Mouse (Mus musculus): ENCODE data around the gene Cbfa2t3. TPM values are rescaled to one million over a fixed set of nuclear protein-coding genes. Genes with fewer than 3 reads are reported as not detected.

The Cbfa2t3 gene
- total RNA-seq, 2 experiments from 2014 or later: 19.5 to 23.2 TPM

DNA sequence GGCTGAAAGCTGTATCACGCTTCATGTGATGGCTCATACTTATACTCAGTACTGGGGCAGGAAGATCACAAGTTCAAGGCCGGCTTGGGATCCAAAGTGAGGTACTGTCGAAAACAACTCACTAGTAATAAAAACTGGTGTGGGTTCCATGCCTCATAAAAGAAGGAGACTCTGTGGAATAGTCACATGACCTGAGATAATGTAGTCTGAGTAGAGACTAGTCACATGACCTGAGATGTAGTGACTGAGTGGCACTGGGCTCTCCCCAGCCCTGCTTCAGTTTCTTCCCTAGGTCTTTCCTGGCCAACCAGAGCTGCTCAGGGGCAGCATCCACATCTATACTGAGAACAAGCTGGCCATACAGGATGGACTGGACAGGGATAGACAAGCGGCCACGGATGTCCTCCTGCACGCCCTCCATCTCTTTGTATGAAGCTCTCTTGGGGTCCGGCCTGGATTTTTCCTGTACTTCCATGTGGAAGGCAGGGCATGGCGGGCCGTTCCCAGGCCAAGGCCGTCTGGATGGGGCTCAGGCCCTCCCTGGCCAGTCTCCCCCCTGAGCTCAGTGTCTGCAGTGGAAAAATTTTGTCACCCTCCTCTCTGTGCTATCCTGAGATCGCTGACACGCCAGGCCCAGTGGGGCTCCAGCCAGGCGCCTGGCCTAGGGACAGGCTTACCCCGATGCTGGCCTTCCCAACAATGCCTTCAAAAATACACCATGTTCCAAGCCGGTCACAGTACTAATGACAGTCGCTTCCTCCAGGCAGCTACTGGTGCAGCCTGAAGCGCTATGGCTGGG lies 74.9 kb downstream of the Cbfa2t3 start:
- intact Hi-C loops (cut with DNase I; ENCODE audit: low total_unique reads): loop anchor here (5.0 kb wide), 1 partner anchor 53 kb away; no protein-coding TSS in a partner anchor
- peak; percentile 54 for DNase-seq

DNA sequence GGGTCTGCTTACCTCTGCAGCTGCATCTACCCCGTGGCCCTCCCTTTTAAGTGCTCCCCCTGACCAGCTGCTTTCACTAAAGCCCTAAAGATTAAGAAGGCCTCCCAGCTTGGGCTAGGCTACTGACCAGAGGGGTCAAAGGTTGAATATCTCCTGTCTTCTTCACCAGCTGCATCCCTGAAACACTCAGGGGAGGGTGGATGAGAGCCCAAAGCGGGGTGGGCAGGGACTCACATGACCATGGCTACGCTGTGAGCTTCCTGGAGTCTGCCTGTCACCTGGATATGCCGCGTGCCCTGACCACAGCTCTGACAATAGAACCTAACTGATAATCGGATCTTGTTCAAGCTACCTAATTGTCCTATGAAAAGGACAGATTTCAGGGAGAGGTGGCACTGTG lies 76.2 kb downstream of the Cbfa2t3 start, which contains the start of gene Pabpn1l:
Pabpn1l (minus strand) TSS at position 13 of the 400 bp plus-strand sequence.
- intact Hi-C loops (cut with DNase I; ENCODE audit: low total_unique reads): loop anchor here (5.0 kb wide), 1 partner anchor 55 kb away; no protein-coding TSS in a partner anchor
- no peak for DNase-seq

DNA sequence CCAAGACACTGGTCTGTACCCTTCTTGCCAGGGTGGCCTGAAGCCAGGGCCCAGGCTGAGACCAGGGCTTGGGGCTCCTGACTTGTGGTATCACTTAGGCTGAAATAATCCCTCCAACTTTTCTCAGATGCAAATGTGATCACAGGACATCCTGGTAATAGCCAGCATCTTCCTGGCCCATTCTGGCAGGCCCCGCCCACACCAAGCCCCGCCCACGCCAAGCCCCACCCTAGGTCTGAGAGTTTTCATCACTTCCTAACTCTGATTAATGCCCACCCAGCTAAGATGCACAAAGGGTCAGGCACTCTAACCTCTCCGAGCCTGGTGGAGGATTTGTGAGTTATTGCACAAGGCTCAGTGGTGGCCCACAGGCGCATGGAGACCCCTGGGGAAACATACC lies 78.5 kb downstream of the Cbfa2t3 start:
- intact Hi-C loops (cut with DNase I; ENCODE audit: low total_unique reads): loop anchor here (2.0 to 5.0 kb wide), 2 partner anchors 57 to 212 kb away; no protein-coding TSS in a partner anchor
- DNase-seq: no peak

DNA sequence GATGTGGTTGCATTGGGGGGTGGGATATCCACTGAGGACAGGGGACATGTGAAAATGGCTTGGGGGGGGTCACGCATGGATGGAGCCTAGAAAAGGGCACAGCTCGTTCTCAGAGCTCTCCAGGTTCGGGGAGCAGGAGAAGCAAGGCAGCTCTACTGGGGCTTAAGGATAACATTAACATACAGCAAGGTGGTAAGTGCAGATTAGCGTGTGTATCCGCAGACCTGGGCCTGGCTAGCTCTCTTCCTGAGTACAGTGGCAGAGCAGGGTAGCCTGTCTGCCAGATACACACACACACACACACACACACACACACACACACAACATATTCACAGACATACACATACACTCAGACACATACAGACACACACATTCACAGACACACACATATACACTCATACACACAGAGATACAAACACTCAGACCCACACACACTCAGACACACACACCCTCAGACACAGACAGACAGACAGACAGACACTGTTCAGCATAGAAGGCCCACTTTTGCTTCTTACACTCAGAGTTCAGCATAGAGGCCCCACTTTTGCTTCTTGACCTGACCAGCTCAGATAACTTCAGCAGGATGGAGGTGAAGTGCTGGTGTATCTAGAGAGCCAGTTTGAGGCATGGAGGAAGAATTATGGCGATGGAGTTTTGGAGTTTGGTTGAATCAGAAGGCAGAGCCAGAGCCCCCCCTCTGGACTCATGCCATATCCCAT lies 80.1 kb downstream of the Cbfa2t3 start:
- intact Hi-C loops (cut with DNase I; ENCODE audit: low total_unique reads): no loop called here
- DNase-seq: no peak

DNA sequence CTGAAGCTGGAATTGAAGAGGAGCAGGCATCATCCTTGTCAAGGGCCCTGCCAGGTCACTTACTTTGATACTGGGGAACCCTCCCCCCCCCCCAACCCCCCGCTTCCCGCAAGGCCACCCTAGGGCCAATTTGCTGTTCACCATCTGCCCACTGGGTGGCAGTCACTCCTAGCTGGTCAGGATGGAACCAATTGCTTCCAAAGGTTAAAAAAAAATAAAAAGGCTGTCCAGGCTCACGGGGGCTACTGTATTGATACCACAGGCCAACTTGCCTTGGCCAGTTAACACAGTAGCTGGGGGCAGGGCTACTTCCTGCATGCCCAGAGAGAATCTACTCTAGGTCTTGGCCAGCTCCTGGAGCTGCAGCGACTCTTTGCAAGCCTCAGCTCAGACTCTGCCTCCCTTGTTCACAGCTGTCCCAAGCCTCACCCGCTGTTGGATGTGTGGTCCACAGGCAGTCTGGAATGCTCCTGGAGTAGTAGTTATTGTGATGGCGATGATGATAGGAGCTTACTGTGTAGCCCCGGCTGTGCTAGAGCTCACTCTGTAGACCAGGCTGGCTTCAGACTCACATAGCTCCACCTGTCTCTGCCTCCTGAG lies 80.9 kb downstream of the Cbfa2t3 start:
- intact Hi-C loops (cut with DNase I; ENCODE audit: low total_unique reads): no loop called here
- peak; percentile 87 for DNase-seq

DNA sequence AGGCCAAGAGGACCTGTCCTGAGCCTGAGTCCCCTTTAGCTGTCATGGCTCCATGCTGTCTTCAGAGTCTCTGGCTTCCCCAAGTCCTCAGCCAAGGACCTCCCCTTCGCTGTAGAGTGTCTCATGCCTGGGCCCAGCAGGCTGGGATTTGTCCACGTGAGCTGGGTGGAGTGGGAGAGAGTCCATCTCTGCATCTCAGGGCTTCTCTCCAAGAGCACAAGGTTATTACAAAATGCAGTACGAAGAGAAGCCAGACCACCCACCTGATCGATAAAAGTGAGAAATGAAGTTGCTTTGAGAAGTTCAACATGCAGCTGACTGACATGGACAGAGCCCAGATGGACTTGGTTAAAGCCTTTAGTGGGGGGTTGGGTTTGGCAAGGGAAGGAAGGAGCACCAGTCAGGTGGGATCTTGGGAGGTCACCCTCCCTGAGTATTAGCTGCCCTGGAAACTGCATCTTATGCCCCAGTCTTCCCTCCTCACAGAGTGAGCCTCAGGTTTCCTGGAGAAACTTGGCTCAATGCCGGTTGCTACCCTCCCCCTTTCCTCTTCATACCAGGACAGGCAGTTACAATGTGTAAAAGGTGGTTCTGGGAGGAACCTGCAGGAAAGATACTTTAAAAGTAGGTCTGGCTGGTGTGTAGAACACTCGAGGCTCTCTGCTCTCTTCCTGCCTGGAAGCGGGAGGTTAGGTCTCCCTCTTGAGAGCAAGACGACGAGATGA lies 82.6 kb downstream of the Cbfa2t3 start:
- DNase-seq: peak; percentile 44
- intact Hi-C loops (cut with DNase I; ENCODE audit: low total_unique reads): no loop called here

DNA sequence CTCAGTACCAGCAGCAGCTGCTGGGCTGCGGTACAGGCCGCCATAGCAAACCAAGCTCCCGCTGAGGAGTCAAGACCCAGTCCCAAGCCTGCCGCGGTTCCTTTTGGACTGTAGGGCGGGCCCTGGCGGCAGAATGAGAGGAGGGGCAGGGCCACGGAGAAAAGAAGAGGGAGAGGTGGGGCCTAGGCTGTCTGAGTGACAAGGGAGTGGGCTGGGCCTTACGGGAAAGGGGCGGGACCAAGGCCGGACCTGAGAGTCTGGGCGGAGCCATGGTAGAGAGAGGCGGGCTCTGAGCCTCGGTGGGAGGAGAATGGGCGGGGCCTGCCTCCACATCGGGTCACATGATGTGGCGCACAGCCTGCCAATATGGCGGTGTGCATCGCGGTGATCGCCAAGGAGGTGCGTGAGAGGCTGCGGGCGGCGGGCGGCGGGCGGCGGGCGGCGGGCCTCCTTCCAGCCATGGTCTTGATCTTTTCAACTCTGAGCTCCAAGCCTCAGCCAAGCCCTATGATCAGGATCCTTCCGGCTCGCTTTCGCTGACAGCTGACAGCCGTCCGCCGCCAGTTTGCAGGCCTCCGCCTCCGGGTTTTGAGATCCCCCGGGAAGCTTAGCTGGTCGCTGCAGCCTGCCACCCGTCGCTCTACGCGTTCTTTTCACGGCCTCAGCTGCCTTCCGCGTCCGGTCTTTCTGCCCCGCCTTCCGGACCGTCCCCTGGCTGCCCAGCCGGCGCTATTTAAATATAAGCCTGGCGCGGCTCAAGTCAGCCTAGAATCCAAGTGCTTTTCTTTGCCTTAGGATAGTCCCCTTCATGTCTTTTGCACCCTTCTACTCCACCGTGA lies 87.4 kb downstream of the Cbfa2t3 start, which contains the start of the genes Galns and Trappc2l:
Galns (minus strand) TSS at position 169 of the 839 bp plus-strand sequence.
Trappc2l (plus strand) TSS at position 346 of the 839 bp plus-strand sequence.
- intact Hi-C loops (cut with DNase I; ENCODE audit: low total_unique reads): no loop called here
- DNase-seq: peak; percentile 95

DNA sequence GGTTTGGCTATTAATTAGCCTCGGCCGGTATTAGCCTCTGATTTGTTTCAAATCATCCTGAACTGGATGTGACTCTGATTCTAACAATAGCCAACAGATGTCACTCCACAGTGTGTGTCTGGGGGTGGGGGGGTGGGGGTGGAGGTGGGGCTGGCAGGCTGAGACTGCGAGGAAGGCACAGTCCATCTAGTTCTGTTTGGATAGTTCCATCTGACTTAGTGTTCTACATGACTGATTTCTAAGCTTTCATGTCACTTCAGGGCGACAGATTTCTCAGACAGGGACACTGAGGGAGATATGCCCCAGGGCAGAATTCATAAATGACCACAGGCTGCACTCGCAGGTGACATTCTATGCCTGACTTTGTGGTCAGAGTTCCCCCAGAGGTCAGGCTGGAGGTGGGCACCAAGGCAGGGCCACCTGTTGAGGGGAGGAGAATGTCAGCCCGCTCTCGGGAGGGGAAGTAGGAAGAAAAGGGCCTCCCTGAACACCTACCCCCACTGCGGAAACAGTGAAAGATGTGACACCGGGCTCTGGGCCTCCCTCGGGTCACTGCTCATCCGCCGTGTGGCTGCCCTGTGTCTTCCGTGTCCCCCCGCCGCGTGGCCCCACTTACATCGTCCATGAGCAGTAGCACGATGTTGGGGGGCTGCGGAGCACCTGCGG lies 88.2 kb downstream of the Cbfa2t3 start:
- intact Hi-C loops (cut with DNase I; ENCODE audit: low total_unique reads): no loop called here
- no peak for DNase-seq

DNA sequence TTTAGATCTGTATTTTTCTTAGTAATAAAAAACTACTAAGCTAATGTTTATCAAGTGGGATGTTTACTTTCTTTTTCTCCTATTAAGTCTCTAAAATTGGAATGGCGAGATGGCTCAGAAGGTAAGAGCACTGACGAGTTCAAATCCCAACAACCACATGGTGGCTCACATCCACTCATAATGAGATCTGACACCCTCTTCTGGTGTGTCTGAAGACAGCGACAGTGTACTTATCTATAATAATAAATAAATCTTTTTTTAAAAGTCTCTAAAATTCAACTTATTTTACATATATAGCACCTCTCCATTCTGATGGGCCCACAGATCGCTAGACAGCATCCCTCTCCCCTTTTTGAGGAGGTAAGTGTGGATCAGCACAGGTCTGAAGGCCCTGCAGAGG lies 88.7 kb downstream of the Cbfa2t3 start:
- intact Hi-C loops (cut with DNase I; ENCODE audit: low total_unique reads): no loop called here
- no peak for DNase-seq

DNA sequence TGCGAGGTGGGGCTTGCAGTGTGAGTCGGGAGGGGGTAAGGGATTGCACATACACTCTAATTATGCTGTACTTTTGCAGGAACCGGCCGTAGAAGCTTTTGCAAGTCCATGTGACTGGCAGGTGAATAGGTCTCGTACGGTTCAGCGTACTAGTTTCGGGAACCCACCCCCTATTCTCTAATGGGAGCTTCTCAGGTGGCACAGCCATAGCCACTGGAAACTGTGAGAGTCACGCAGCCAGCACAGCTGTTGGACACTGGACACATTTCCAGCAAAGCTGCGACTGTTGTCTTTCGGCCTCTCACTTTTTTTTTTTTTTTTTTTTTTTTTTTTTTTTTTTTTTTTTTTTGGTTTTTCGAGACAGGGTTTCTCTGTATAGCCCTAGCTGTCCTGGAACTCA lies 92.1 kb downstream of the Cbfa2t3 start:
- intact Hi-C loops (cut with DNase I; ENCODE audit: low total_unique reads): no loop called here
- no peak for DNase-seq

DNA sequence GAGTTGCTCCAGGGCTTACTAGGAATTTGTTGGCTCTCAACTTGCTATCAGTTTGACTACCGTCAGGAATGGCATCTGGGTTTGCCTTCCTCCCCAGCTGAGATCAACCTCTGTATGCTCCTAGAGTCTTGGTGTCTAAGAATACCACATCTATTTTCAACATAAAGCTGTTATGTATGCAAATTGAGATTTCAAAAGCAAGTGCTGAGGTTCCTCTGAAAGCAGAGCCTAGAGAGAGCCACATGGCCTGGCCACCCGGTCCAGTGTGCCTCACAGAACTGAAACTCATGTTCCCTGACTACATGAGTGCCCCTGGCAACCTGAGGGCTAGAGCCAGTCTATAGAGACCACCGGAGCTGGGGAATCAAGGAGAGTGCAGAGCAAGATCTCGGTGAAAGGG lies 93.5 kb downstream of the Cbfa2t3 start:
- intact Hi-C loops (cut with DNase I; ENCODE audit: low total_unique reads): no loop called here
- DNase-seq: no peak

DNA sequence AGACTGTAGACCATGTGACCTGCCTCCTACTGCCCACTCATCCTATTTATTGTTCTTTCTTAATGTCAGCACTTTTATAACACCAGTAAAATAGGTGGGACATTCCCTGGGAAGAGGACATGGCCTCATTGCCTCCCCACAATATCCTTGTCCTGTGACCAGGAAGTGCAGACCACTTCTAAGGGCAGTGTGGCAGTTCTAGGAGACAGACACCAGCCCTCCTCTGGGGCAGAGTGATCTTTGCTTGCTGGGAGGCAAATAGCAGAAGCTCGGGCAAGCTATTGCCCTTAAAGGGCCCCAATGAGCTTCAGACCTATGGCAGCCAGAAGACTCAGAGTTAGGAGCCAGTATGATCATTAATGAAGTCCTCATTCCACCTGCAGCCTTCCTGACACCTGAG lies 94.3 kb downstream of the Cbfa2t3 start:
- intact Hi-C loops (cut with DNase I; ENCODE audit: low total_unique reads): no loop called here
- no peak for DNase-seq

DNA sequence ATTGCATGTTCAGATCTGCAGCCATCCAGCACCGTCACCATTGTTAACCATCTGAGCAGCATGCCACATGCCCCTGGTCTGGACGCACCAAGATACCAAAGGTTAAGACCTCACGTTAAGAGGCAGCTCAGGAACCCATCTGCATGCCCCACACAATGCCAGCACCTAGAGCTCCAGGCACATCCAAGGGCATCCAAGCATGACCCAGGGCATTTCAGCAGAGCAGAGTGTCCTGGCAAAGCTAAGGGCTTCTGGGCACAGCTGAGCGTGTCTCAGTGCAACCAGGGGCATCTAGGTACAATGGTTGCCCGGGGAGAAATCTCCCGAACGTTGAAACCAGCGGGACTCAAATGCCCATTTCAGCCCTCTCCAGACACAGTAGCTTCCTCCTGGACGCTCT lies 98.2 kb downstream of the Cbfa2t3 start:
- no peak for DNase-seq
- intact Hi-C loops (cut with DNase I; ENCODE audit: low total_unique reads): no loop called here

DNA sequence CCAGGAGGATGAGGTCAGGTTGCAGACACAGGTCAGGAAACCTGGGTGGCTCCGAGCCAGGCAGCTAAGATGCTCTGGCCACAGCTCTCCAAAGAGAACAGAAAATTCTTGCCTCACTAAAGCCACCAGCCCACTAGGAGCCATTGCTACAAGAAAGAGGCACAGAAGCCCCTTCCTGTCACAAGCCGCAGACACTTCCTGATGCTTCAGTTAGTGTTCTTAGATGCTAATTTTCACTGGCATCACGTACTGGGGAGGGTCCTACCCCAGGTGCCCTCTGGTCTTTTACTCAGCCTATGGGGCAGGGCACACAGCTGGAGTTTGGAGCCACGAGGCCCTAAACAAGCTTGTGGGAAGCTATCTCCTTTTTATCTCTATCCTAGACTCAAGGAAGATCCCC lies 102.9 kb downstream of the Cbfa2t3 start:
- no peak for DNase-seq
- intact Hi-C loops (cut with DNase I; ENCODE audit: low total_unique reads): no loop called here

DNA sequence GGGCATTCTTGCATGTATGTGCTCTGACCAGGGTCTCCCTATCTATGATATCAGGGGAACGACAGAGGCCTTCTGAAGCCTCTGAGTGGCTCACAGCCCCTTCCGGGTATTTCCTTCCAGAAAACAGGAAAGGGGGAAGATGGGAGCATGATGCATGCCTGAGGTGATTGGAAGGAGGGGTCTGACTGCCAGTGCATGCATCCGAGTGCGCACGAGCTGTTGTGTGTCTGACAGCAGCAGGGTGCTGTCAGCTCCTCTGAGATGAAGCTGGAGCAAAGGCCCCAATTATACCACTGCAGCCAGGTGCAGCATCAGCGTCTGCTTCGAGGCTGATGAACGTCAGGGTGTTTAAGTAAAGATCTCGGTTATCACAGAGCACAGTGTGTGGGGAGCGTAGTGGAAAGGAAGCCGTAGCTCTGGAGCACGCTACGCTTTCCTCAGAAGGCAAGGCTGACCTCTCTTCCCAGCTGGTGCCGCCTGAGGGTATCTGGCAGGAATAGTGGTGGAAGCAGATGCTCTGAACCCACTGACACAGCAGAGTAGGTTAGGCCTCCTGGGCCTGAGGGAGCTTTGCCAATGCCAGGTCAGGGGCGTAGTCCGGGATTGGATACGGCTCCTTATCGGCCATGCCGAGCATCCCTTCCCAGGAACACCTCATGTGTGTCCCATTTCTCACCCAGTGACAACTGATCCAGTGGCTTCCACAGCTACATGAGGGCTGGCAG lies 105.0 kb downstream of the Cbfa2t3 start:
- DNase-seq: no peak
- intact Hi-C loops (cut with DNase I; ENCODE audit: low total_unique reads): no loop called here

DNA sequence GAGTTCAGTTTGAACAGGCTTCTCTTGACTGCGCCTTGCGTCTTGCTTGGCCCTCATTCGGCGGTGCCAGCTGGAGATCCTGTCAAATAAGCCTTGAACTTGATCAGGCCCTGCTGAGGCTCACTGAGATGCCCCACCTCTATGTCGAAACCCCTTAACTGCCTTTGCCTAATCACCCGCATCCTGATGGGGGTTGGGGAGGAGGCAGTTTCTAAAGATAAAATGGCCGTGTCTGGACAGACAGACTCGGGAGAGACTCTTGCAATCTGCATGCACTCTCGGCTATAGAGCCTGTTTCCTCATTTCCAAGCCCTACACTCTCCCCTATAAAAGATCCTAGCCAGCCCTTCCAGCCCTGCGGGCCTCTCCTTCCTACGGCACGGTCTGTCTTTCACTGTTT lies 105.7 kb downstream of the Cbfa2t3 start:
- intact Hi-C loops (cut with DNase I; ENCODE audit: low total_unique reads): no loop called here
- no peak for DNase-seq

DNA sequence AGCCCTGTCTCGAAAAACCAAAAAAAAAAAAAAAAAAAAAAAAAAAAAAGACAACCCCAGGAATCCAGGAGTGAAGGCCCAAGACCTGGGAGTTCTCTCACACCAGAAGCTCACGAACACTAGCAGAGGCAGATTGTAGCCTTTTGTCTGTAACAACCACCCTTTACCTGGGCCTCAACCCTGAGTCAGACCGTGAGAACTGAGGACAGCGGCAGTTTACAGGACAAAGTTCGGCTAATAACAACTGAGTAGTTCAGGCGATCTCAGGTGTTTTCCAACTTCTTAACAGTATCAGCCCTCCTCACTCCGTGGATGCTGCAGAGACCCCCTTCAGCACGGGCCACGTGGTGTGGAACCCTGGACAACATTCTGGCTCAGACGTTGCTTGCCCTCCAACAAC lies 112.2 kb downstream of the Cbfa2t3 start:
- no peak for DNase-seq
- intact Hi-C loops (cut with DNase I; ENCODE audit: low total_unique reads): no loop called here

DNA sequence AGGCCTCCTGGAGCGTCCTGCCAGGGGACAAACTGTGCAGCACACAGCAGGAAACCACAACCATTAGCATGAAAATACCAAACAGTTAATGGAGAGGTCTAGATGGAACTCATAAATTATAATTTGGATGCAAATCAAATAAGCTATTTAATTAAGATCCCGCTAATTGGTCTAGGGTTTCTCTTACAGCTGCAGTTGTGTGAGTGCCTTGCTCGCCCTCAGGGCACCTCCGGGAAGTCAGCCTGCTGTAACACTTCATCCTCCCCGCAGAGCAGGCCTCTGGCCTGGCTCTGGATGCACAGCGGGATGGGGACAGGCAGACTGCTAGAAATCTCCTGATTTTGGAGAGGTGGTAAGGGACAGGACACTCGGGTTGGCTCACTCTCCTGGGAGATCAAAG lies 112.7 kb downstream of the Cbfa2t3 start:
- DNase-seq: no peak
- intact Hi-C loops (cut with DNase I; ENCODE audit: low total_unique reads): no loop called here

All from gastrocnemius, postnatal 14 days (tissue).